Mouse (Mus musculus): ENCODE measurements at regions not wholly inside any gene's neighbourhood (a gene's known extent, or its start where the extent isn't known, plus 50 kb on each side); places are given as distances from the start of the nearest gene placed in this dataset.

- TF ChIP-seq CTCF (IDR thresholded peaks at IDR 0.05; ENCODE audit: control insufficient read depth, insufficient read depth, insufficient read length) (no peak), MYOD1 (IDR thresholded peaks at IDR 0.05; ENCODE audit: control insufficient read depth, insufficient read length, low read depth) (no peak), CEBPB (IDR thresholded peaks at IDR 0.05; ENCODE audit: low read depth) (no peak), MAX (IDR thresholded peaks at IDR 0.05) (no peak), USF1 (IDR thresholded peaks at IDR 0.05; ENCODE audit: low read depth) (no peak), MYOG (IDR thresholded peaks at IDR 0.05; ENCODE audit: control insufficient read depth, extremely low read depth, insufficient read length) (no peak)
Measured at GRCm38 (mm10) chr8:115565768-115566167, 141.8 kb downstream of the Maf start.
